Mouse (Mus musculus): ENCODE data around the gene Angptl2. TPM values are rescaled to one million over a fixed set of nuclear protein-coding genes. Genes with fewer than 3 reads are reported as not detected.
A peak's percentile ranks its signal among the peaks of the same experiment; 100 is the strongest.

The Angptl2 gene
- polyA plus RNA-seq, 1 experiment from 2014 or later = 46.5 TPM

DNA sequence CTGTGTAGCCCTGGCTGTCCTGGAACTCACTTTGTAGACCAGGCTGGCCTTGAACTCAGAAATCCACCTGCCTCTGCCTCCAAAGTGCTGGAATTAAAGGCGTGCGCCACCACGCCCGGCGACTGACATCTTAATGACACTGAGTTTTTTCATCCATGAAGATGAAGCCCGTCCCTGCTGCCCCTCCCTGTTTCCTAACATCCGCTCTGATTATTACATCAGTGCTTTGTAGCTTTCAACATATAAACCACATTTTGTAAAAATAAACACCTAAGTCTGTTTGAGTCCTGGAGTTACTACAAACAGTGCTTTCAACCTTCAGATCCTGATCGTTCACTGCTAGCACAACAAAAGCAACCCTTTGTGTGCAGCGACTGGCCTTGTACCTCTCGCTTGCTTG lies 63.9 kb downstream of the Angptl2 start:
- Histone ChIP-seq H3K36me3 (ENCODE audit: insufficient read depth, low read length) (no peaks in the 10 kb centered on the region), H3K4me3 (ENCODE audit: low read length) (no peak overlapping the region), H3K27me3 (ENCODE audit: insufficient read depth, low read length) (no peaks in the 10 kb centered on the region), H3K4me2 (replicated peaks; ENCODE audit: low read depth, low read length) (no peak overlapping the region), H3K4me1 (ENCODE audit: insufficient read depth, low read length) (no peaks in the 10 kb centered on the region), H3K9me3 (ENCODE audit: low read length) (no peaks in the 10 kb centered on the region), H3K27ac (ENCODE audit: low read length) (no peak overlapping the region), H3K9ac (replicated peaks; ENCODE audit: low read length) (no peak overlapping the region)
- no peak for ATAC-seq (ENCODE audit: low FRiP score, low TSS enrichment)
- WGBS = 87% methylated on average over 10 of the region's 10 CpGs

DNA sequence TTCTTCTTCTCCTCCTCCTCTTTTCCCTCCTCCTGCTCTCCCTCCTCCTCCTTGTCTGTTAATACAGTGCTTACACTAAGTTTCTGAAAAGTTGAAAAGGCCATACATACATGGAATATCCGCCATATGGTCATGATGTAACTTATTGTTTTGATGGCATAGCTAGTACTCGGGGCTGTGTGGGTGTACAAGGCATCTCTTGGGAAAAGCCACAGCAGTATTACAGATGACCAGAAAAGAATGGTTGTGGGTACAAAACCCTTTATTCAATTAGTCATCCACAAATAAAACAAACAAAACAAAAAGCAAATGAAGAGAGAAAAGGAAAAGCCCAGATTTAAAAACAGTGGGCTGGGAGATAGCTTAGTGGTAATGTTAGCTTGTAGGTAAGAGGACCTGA lies 64.7 kb downstream of the Angptl2 start:
- Histone ChIP-seq H3K4me2 (replicated peaks; ENCODE audit: low read depth, low read length) (no peak overlapping the region), H3K4me3 (ENCODE audit: low read length) (no peak overlapping the region), H3K36me3 (ENCODE audit: insufficient read depth, low read length) (no peaks in the 10 kb centered on the region), H3K9me3 (ENCODE audit: low read length) (no peaks in the 10 kb centered on the region), H3K4me1 (ENCODE audit: insufficient read depth, low read length) (no peaks in the 10 kb centered on the region), H3K27me3 (ENCODE audit: insufficient read depth, low read length) (no peaks in the 10 kb centered on the region), H3K27ac (ENCODE audit: low read length) (no peak overlapping the region), H3K9ac (replicated peaks; ENCODE audit: low read length) (no peak overlapping the region)
- WGBS = 77% methylated on average over 2 of the region's 2 CpGs
- ATAC-seq (ENCODE audit: low FRiP score, low TSS enrichment) = no peak

DNA sequence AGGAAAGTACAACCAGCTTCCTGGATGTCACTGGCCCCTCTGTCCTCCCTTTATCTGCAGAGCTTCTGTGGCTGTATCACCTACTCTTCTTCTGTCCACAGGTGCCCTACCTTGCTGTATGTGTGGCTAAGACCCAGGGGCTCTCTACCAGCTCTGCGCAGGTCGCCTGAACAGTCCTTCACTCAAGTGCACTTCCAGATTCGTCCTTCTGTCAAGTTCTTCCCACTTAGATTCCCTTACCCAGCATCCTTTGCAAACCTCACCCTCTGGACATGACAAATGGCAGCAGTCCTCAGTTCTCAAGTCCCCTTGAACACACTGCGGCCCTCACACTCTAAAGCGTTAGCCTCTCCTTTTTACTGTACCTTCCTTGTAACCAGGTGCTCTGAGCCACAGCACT lies 65.9 kb downstream of the Angptl2 start:
- 85% methylated on average over 5 of the region's 5 CpGs for WGBS
- no peaks in the 10 kb centered on the region for H3K27me3 ChIP-seq (ENCODE audit: insufficient read depth, low read length)
- no peak overlapping the region for H3K27ac ChIP-seq (ENCODE audit: low read length)
- H3K9ac ChIP-seq (replicated peaks; ENCODE audit: low read length) = no peak overlapping the region
- H3K9me3 ChIP-seq (ENCODE audit: low read length) = no peaks in the 10 kb centered on the region
- no peak overlapping the region for H3K4me3 ChIP-seq (ENCODE audit: low read length)
- no peaks in the 10 kb centered on the region for H3K36me3 ChIP-seq (ENCODE audit: insufficient read depth, low read length)
- H3K4me2 ChIP-seq (replicated peaks; ENCODE audit: low read depth, low read length) = no peak overlapping the region
- H3K4me1 ChIP-seq (ENCODE audit: insufficient read depth, low read length) = no peaks in the 10 kb centered on the region
- no peak for ATAC-seq (ENCODE audit: low FRiP score, low TSS enrichment)

- Histone ChIP-seq H3K27me3 (ENCODE audit: insufficient read depth, low read length) (no peaks in the 10 kb centered on the region), H3K4me2 (replicated peaks; ENCODE audit: low read depth, low read length) (no peak overlapping the region), H3K27ac (ENCODE audit: low read length) (no peak overlapping the region), H3K36me3 (ENCODE audit: insufficient read depth, low read length) (0 out of 2 replicates have a peak, but pooled peaks cover under 1% of the 10 kb centered on the region), H3K4me1 (ENCODE audit: insufficient read depth, low read length) (no peaks in the 10 kb centered on the region), H3K9ac (replicated peaks; ENCODE audit: low read length) (no peak overlapping the region), H3K4me3 (ENCODE audit: low read length) (no peak overlapping the region), H3K9me3 (ENCODE audit: low read length) (no peaks in the 10 kb centered on the region; the same call in 1 of the 2 replicates)
- no peak for ATAC-seq (ENCODE audit: low FRiP score, low TSS enrichment)
- 57% methylated on average over 4 of the region's 4 CpGs for WGBS
Measured at GRCm38 (mm10) chr2:33282877-33283276, 67.0 kb downstream of the Angptl2 start.

- H3K9me3 ChIP-seq (ENCODE audit: low read length) = no peaks in the 10 kb centered on the region; the same call in 1 of the 2 replicates
- H3K4me1 ChIP-seq (ENCODE audit: insufficient read depth, low read length) = no peaks in the 10 kb centered on the region
- peak overlapping the region; percentile 34; the same call in 1 of the 2 replicates for H3K27ac ChIP-seq (ENCODE audit: low read length)
- H3K27me3 ChIP-seq (ENCODE audit: insufficient read depth, low read length) = no peaks in the 10 kb centered on the region
- 78% methylated on average over 2 of the region's 2 CpGs for WGBS
- 0 out of 2 replicates have a peak, but pooled peaks cover 4% of the 10 kb centered on the region for H3K36me3 ChIP-seq (ENCODE audit: insufficient read depth, low read length)
- H3K4me3 ChIP-seq (ENCODE audit: low read length) = no peak overlapping the region
- no peak overlapping the region for H3K4me2 ChIP-seq (replicated peaks; ENCODE audit: low read depth, low read length)
- no peak overlapping the region for H3K9ac ChIP-seq (replicated peaks; ENCODE audit: low read length)
- no peak for ATAC-seq (ENCODE audit: low FRiP score, low TSS enrichment)
Measured at GRCm38 (mm10) chr2:33283674-33284073, 67.8 kb downstream of the Angptl2 start.

GRCm38 (mm10) chr2:33288837-33289236 lies 73.0 kb downstream of the Angptl2 start:
- Histone ChIP-seq H3K9me3 (ENCODE audit: low read length) (no peaks in the 10 kb centered on the region; the same call in 1 of the 2 replicates), H3K9ac (replicated peaks; ENCODE audit: low read length) (no peak overlapping the region), H3K4me2 (replicated peaks; ENCODE audit: low read depth, low read length) (no peak overlapping the region), H3K36me3 (ENCODE audit: insufficient read depth, low read length) (0 out of 2 replicates have a peak, but pooled peaks cover 4% of the 10 kb centered on the region), H3K4me3 (ENCODE audit: low read length) (no peak overlapping the region), H3K27me3 (ENCODE audit: insufficient read depth, low read length) (no peaks in the 10 kb centered on the region), H3K27ac (ENCODE audit: low read length) (no peak overlapping the region), H3K4me1 (ENCODE audit: insufficient read depth, low read length) (no peaks in the 10 kb centered on the region)
- ATAC-seq (ENCODE audit: low FRiP score, low TSS enrichment) = no peak
- WGBS = 96% methylated on average over 5 of the region's 5 CpGs

DNA sequence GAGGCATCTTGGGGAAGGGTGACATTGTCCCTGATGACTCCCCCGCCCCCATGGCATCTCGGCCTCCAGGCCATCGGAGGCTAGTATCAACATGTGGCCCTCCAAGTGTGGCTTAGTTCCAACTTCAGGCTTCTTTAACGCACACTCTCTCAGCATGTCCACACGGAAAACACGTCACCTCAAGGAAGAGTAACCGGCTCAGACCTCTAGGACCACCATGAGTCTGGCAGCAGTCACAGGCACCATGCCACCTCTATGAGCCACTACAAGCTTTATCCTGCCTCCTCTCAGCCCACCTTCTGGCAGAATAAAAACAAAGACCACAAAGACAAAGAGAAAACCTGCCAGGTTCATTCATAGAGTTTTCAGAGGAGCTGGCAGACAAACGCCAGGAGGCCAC lies 74.6 kb downstream of the Angptl2 start:
- no peak overlapping the region for H3K27ac ChIP-seq (ENCODE audit: low read length)
- no peak overlapping the region for H3K4me3 ChIP-seq (ENCODE audit: low read length)
- no peak overlapping the region for H3K4me2 ChIP-seq (replicated peaks; ENCODE audit: low read depth, low read length)
- ATAC-seq (ENCODE audit: low FRiP score, low TSS enrichment) = no peak
- WGBS = 83% methylated on average over 8 of the region's 8 CpGs
- H3K9ac ChIP-seq (replicated peaks; ENCODE audit: low read length) = no peak overlapping the region
- H3K4me1 ChIP-seq (ENCODE audit: insufficient read depth, low read length) = no peaks in the 10 kb centered on the region
- H3K27me3 ChIP-seq (ENCODE audit: insufficient read depth, low read length) = no peaks in the 10 kb centered on the region
- H3K36me3 ChIP-seq (ENCODE audit: insufficient read depth, low read length) = 0 out of 2 replicates have a peak, but pooled peaks cover 4% of the 10 kb centered on the region
- no peaks in the 10 kb centered on the region; the same call in 1 of the 2 replicates for H3K9me3 ChIP-seq (ENCODE audit: low read length)

GRCm38 (mm10) chr2:33292057-33292456 lies 76.2 kb downstream of the Angptl2 start:
- no peak for ATAC-seq (ENCODE audit: low FRiP score, low TSS enrichment)
- H3K9ac ChIP-seq (replicated peaks; ENCODE audit: low read length) = no peak overlapping the region
- H3K4me2 ChIP-seq (replicated peaks; ENCODE audit: low read depth, low read length) = no peak overlapping the region
- H3K9me3 ChIP-seq (ENCODE audit: low read length) = no peaks in the 10 kb centered on the region; the same call in 1 of the 2 replicates
- no peak overlapping the region for H3K27ac ChIP-seq (ENCODE audit: low read length)
- no peak overlapping the region for H3K4me3 ChIP-seq (ENCODE audit: low read length)
- 0 out of 2 replicates have a peak, but pooled peaks cover 4% of the 10 kb centered on the region for H3K36me3 ChIP-seq (ENCODE audit: insufficient read depth, low read length)
- no peaks in the 10 kb centered on the region for H3K27me3 ChIP-seq (ENCODE audit: insufficient read depth, low read length)
- H3K4me1 ChIP-seq (ENCODE audit: insufficient read depth, low read length) = no peaks in the 10 kb centered on the region
- WGBS = 77% methylated on average over 2 of the region's 2 CpGs

DNA sequence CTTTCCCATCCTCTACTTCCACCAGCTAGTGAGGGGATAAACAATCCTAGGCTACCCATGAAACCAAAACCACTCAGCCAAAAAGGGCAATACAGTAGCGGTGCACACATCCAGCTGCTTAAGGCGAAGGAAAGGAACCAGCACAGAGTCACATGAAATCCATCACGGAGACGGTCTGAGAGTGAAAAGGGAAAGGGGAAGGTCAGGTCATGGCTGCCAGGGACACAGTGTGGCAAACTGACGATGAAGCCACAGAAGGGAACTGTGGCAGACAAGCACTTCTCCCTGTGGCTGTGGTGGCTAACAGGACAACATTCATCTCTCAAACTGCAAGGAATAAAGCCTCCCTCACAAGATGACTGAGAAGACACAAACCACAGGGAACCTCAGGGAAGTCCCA lies 79.2 kb downstream of the Angptl2 start:
- H3K9ac ChIP-seq (replicated peaks; ENCODE audit: low read length) = no peak overlapping the region
- H3K9me3 ChIP-seq (ENCODE audit: low read length) = no peaks in the 10 kb centered on the region
- H3K4me2 ChIP-seq (replicated peaks; ENCODE audit: low read depth, low read length) = no peak overlapping the region
- no peaks in the 10 kb centered on the region for H3K4me1 ChIP-seq (ENCODE audit: insufficient read depth, low read length)
- no peaks in the 10 kb centered on the region for H3K36me3 ChIP-seq (ENCODE audit: insufficient read depth, low read length)
- H3K4me3 ChIP-seq (ENCODE audit: low read length) = no peak overlapping the region
- H3K27ac ChIP-seq (ENCODE audit: low read length) = no peak overlapping the region
- WGBS = 76% methylated on average over 5 of the region's 5 CpGs
- no peaks in the 10 kb centered on the region for H3K27me3 ChIP-seq (ENCODE audit: insufficient read depth, low read length)
- no peak for ATAC-seq (ENCODE audit: low FRiP score, low TSS enrichment)
